Mouse (Mus musculus): ENCODE measurements around the gene Fat4.

- TF ChIP-seq CTCF (conservative IDR thresholded peaks at IDR 0.05 in 1 of 2, IDR thresholded peaks at IDR 0.05 in 1 of 2; ENCODE audit: low read depth in 2 of 2, low read length in 2 of 2) = no peak
- TF ChIP-seq BHLHE40 (IDR thresholded peaks at IDR 0.05; ENCODE audit: low read depth, low read length) = no peak
- TF ChIP-seq KAT2A (IDR thresholded peaks at IDR 0.05; ENCODE audit: insufficient replicate concordance, low read length) = no peak
- no peak for TF ChIP-seq RCOR1 (conservative IDR thresholded peaks at IDR 0.05; ENCODE audit: low read depth, low read length)
- no peak for TF ChIP-seq ELF1 (IDR thresholded peaks at IDR 0.05; ENCODE audit: low read depth, low read length)
- TF ChIP-seq SIN3A (IDR thresholded peaks at IDR 0.05; ENCODE audit: low read length) = no peak
- TF ChIP-seq EP300 (IDR thresholded peaks at IDR 0.05; ENCODE audit: low read length) = no peak
- TF ChIP-seq POLR2A (IDR thresholded peaks at IDR 0.05; ENCODE audit: low read depth, low read length) = no peak
- no peak for TF ChIP-seq TCF12 (IDR thresholded peaks at IDR 0.05; ENCODE audit: low read depth, low read length)
- TF ChIP-seq HCFC1 (IDR thresholded peaks at IDR 0.05; ENCODE audit: low read depth, low read length) = no peak
- TF ChIP-seq ZKSCAN1 (IDR thresholded peaks at IDR 0.05; ENCODE audit: borderline replicate concordance, low read depth, low read length) = no peak
Observed at GRCm38 (mm10) chr3:38952602-38953001, 65.9 kb downstream of the Fat4 start.

All from CH12.LX (cell line).